9 mouse cellular contexts compared by ENCODE assay signal in the genomic region with DNA sequence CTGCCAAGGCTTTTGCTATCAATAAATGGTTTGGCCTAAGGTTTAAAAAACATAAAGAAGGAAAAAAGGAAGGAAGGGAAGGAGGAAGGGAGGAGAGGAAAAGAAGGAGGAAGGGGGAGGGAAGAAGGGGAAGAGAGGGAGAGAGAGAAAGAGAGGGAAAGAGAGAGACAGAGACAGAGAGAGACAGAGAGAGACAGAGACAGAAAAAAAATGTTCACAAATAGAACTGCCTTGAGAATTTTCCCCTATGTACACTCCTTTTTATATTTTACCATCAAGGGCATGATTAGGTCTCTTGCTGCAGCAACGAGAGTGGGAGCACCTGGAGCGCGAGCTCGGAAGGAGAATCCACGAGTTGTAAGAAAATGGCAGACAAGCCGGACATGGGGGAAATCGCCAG. TPM values are rescaled to one million over a fixed set of nuclear protein-coding genes. Genes with fewer than 3 reads are reported as not detected.
DNase-seq lines count a peak whose midpoint lies in the region; ATAC-seq lines count a peak whose summit lies in the region.
"Had no signal": no experiment of that assay in that cellular context is flagged by ENCODE, and none has a peak within 500 bp of the region (broad histone marks: within the 10 kb centered on the region; RNA-seq: fewer than 3 reads in every experiment).

Gene Gm9844 (plus strand): TSS at position 301 of the 400 bp plus-strand sequence.

- WGBS in lung, embryonic 15.5 days = 77% methylated on average over 7 of the region's 7 CpGs
- 88% methylated on average over 7 of the region's 7 CpGs for WGBS in embryonic facial prominence, embryonic 14.5 days
- WGBS in intestine, embryonic 15.5 days = 89% methylated on average over 7 of the region's 7 CpGs
- WGBS in neural tube, embryonic 12.5 days = 88% methylated on average over 7 of the region's 7 CpGs

- no peaks in the 10 kb centered on the region for H3K36me3 ChIP-seq in lung, embryonic 15.5 days
- H3K36me3 ChIP-seq in embryonic facial prominence, embryonic 14.5 days (ENCODE audit: control insufficient read depth, insufficient read depth, low read length) = no peaks in the 10 kb centered on the region
- H3K36me3 ChIP-seq in intestine, embryonic 15.5 days = no peaks in the 10 kb centered on the region
- H3K36me3 ChIP-seq in neural tube, embryonic 12.5 days = no peaks in the 10 kb centered on the region

- no peak within 1 kb of the TSS for H3K4me3 ChIP-seq in lung, embryonic 15.5 days
- H3K4me3 ChIP-seq in embryonic facial prominence, embryonic 14.5 days (ENCODE audit: low read depth, low read length) = no peak within 1 kb of the TSS
- H3K4me3 ChIP-seq in intestine, embryonic 15.5 days (replicated peaks) = no peak within 1 kb of the TSS
- H3K4me3 ChIP-seq in neural tube, embryonic 12.5 days = no peak within 1 kb of the TSS

- H3K4me1 ChIP-seq in lung, embryonic 15.5 days = no peaks in the 10 kb centered on the region
- H3K4me1 ChIP-seq in embryonic facial prominence, embryonic 14.5 days (ENCODE audit: control insufficient read depth, insufficient read depth, low read length) = no peaks in the 10 kb centered on the region
- H3K4me1 ChIP-seq in intestine, embryonic 15.5 days (replicated peaks) = no peaks in the 10 kb centered on the region
- H3K4me1 ChIP-seq in neural tube, embryonic 12.5 days = no peaks in the 10 kb centered on the region

- DNase-seq in lung, adult 18-20 months = no peak
- no peak for DNase-seq in embryonic facial prominence, embryonic 14.5 days (ENCODE audit: low spot score)
- DNase-seq in cerebellum, adult 11 months = no peak
- no peak for DNase-seq in retina, embryonic 14.5 days (ENCODE audit: low spot score)
- no peak for DNase-seq in cerebellum, adult 9-10 months
- DNase-seq: kidney, adult 2 months had no signal

- H3K9ac ChIP-seq in lung, embryonic 15.5 days = no peak within 1 kb of the TSS
- no peak within 1 kb of the TSS for H3K9ac ChIP-seq in embryonic facial prominence, embryonic 14.5 days (ENCODE audit: low read depth, low read length)
- no peak within 1 kb of the TSS for H3K9ac ChIP-seq in intestine, embryonic 15.5 days
- no peak within 1 kb of the TSS for H3K9ac ChIP-seq in neural tube, embryonic 12.5 days

- no peaks in the 10 kb centered on the region for H3K27me3 ChIP-seq in lung, embryonic 15.5 days
- H3K27me3 ChIP-seq in embryonic facial prominence, embryonic 14.5 days (replicated peaks; ENCODE audit: control insufficient read depth, insufficient read depth, low read length) = no peaks in the 10 kb centered on the region
- H3K27me3 ChIP-seq in intestine, embryonic 15.5 days (replicated peaks) = no peaks in the 10 kb centered on the region
- H3K27me3 ChIP-seq in neural tube, embryonic 12.5 days (replicated peaks) = no peaks in the 10 kb centered on the region

- H3K27ac ChIP-seq in lung, embryonic 15.5 days = no peak within 1 kb of the TSS
- no peak within 1 kb of the TSS for H3K27ac ChIP-seq in embryonic facial prominence, embryonic 14.5 days (replicated peaks; ENCODE audit: low read depth, low read length)
- no peak within 1 kb of the TSS for H3K27ac ChIP-seq in intestine, embryonic 15.5 days
- no peak within 1 kb of the TSS for H3K27ac ChIP-seq in neural tube, embryonic 12.5 days

- no peak for ATAC-seq in lung, embryonic 15.5 days (ENCODE audit: borderline replicate concordance, extremely low read depth, low FRiP score, low TSS enrichment)
- no peak for ATAC-seq in embryonic facial prominence, embryonic 14.5 days (ENCODE audit: low read depth)
- ATAC-seq in intestine, embryonic 15.5 days = no peak
- no peak for ATAC-seq in neural tube, embryonic 12.5 days (ENCODE audit: low FRiP score, low read depth)

- H3K4me2 ChIP-seq in lung, embryonic 15.5 days = no peak within 1 kb of the TSS
- H3K4me2 ChIP-seq in embryonic facial prominence, embryonic 14.5 days (ENCODE audit: low read depth, low read length) = no peak within 1 kb of the TSS
- no peak within 1 kb of the TSS for H3K4me2 ChIP-seq in intestine, embryonic 15.5 days (replicated peaks)
- no peak within 1 kb of the TSS for H3K4me2 ChIP-seq in neural tube, embryonic 12.5 days (replicated peaks)

- no peaks in the 10 kb centered on the region for H3K9me3 ChIP-seq in lung, embryonic 15.5 days
- no peaks in the 10 kb centered on the region for H3K9me3 ChIP-seq in embryonic facial prominence, embryonic 14.5 days (ENCODE audit: control insufficient read depth, low read length)
- H3K9me3 ChIP-seq in intestine, embryonic 15.5 days = no peaks in the 10 kb centered on the region
- no peaks in the 10 kb centered on the region for H3K9me3 ChIP-seq in neural tube, embryonic 12.5 days

RNA-seq across cellular contexts. Expression of gene Gm9844, which starts in this region (rescaled TPM):
- 14.1 and 18.4 TPM in 2 replicates for polyA plus RNA-seq in lung, embryonic 15.5 days (2015; fragmentation: Nextera tagmentation; extraction: Ambion mirVana)
- polyA plus RNA-seq in embryonic facial prominence, embryonic 14.5 days (2014; fragmentation: Nextera tagmentation; extraction: Ambion mirVana) = 14.7 and 16.4 TPM in 2 replicates
- 17.2 and 17.8 TPM in 2 replicates for polyA plus RNA-seq in intestine, embryonic 15.5 days (2015; fragmentation: Nextera tagmentation; extraction: Ambion mirVana)
- 25.0 and 27.5 TPM in 2 replicates for polyA plus RNA-seq in neural tube, embryonic 12.5 days (2016; fragmentation: Nextera tagmentation; extraction: Ambion mirVana)
